Mouse (Mus musculus): ENCODE data around the gene Npm1. TPM values are rescaled to one million over a fixed set of nuclear protein-coding genes. Genes with fewer than 3 reads are reported as not detected.

The Npm1 gene
- total RNA-seq (2021) (100 to 1,000 TPM; 276 to 325 TPM), polyA plus RNA-seq (2012; rRNA removed) (6.8 and 9.0 TPM in 2 replicates)
- long read RNA-seq, transcript Npm1-201 (11 exons, 1,633 nt), result major isoform, 113 of 131 reads
- long read RNA-seq, transcript Npm1-204 (10 exons, 1,157 nt), result minor isoform, 8 of 131 reads
- long read RNA-seq, partial matches to known transcripts, result 6 of 131 reads
- long read RNA-seq, other reads (novel, unspliced or antisense), result 3 of 131 reads

DNA sequence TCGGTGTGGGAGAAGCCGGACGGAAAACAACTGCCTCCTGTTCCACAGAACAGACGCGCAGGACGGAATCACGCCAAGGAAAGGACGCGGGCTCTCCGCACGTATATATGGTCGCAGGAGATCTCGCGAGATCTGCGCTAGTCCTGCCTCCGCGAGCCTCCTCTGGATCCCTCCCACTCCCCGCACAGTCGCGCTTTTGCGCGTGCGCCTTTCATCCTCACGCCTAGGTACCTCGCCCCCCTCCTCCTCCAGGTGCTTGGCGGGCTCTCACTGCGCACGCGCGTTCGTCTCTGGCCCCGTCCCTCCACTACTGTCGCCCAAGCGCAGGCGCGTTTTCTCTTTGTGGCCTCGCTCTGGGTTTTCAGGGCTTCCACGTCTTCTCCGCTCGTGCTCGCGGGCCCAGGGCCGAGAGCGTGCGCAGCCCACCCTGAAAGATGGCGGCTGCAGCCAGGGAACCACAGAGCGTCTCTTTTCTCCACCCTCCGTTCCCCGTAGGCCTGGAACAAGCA is at the start of gene Npm1:
Gene Npm1 (minus strand): TSS at position 209 of the 509 bp plus-strand sequence.
- DNase-seq, result peak; percentile 100

DNA sequence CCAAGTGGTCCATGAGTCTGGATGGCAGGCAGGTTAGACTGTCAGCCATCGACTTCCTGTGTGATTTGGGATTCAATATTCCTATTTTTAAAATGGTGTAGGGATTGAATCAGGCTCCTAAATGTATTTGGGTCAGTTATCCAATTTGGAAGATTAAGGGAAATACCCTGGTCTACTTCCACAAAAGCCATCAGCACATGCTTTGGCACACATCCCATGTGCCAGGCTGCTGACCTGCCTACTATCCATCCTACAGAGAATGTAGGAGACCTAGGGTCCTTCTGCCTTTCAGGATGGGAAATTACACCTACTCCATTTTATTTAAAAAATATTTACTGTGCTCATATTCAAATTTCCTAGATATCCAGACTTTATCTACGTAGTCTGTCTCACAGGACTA is 44.4 kb upstream of the Npm1 start:
- no peak for DNase-seq

DNA sequence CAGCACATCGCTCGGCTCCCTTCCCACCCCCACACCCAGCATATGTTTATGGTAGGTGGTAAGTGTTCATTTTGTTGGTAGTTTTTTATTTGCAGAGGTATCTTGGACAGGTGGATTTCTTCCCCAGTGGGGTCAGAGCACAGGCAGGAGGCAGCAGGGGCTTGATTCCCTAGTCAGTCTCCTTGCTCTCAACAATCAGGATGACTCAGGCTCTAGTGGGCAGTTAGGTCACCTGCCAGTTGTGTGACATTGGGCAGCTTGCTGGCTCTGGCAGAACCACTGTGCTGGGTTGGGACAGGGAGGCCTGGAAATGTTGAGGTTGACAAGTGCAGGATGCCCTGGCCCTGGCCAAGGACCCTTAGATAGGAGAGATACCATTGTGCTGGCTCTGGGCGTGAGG is 42.0 kb upstream of the Npm1 start:
- DNase-seq, result no peak

DNA sequence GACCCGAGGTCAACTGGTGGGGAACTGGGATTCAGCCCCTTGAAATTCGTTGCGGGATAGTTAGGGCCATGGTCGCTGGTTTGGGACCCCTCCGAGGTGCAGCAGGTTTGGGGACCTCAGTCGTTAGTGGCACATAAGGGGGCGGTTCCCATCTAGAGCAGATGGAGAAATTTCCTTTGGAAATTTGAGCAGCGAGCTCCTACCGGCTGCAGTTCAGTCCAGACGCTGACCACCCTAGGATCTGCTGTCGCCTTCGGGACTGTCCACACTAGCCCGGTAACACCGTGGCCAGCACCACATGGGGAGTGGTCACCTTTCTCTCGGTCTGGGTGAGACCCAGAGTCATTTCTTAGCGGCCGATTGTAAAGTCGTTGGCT is 41.3 kb upstream of the Npm1 start:
- DNase-seq, result no peak

DNA sequence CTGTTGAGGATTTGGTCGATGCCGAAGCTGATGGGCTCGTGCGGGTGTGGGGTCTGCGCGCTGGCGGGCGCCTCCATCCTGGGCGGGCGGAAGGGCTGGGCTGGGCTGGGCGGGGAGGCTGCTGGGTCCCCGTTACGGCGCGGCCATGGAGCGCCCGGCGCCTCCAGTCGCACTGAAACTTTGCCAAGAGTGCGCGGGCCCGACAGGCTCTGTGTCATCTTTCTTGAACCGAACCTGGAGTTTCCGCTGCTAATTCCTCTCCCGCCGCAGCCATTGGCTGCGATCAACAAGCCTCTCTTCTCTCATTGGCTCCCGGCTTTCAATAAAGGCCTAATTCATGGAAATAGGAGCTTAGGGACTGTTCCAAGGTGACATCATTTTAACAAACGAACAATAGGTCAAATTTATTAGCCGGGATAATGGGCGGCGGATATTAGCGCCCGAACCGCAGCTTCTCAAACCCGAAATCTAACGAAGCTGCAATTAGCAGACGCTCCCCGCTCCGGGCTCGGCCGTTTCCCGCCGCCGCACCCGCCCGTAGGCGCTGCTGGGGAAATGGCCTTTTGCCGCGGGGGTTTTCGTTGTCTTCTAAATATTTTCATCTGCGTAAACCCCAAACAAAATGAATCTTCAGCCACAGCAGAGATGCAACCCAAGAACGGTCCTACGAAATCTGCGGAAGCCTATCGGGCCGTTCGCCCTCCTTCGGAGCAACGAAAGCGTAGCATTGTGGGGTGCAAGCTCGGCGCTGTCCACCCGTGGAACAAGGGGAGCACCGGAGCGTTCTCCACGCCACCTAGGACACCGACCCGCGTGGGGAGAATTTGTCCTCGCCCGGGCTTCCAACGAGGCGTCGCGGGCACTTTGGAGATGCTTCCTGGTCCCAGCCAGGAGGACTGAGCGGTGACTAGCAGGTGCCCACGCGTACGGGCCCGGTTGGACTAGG is 40.6 kb upstream of the Npm1 start, which contains the start of gene Tlx3:
Gene Tlx3 (minus strand): TSS at position 207 of the 946 bp plus-strand sequence.
- DNase-seq, result peak; percentile 50

DNA sequence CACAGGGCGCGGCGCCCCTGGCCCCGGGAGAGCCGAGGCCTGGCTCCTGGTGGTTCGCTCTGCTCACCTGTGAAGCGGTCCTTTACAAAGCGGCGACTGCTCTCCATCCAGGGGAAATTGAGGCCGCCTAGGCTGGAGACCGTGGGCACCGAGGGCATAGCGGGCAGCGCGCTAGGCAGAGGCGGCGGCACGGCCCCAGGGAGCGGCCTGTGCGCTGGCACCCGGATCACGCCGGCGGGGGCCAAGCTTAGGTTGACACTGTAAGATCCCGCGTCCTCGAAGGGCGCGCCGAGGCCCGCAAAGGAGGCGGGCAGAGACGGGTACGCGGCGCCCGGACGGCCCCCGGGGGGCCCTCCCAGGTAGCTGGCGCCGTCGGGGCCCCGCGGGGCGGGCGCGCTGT is 40.0 kb upstream of the Npm1 start:
- DNase-seq, result peak; percentile 17

DNA sequence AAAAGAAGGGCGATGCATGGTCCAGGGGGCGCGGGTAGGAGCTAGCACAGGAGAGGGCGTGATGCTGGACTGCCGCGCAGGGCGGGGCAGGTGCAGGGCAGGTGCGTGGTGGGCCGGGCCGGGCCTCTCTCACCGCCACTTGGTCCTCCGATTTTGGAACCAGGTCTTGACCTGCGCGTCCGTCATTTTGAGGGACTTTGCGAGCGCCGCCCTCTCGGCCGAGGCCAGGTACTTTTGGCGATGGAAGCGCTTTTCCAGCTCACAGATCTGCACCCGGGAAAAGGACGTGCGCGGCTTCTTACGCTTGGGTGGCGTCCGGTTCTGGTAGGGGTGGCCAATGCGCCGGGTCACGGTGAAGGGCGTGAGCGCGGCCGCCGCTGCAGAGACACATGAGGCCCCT is 39.3 kb upstream of the Npm1 start:
- DNase-seq, result no peak

DNA sequence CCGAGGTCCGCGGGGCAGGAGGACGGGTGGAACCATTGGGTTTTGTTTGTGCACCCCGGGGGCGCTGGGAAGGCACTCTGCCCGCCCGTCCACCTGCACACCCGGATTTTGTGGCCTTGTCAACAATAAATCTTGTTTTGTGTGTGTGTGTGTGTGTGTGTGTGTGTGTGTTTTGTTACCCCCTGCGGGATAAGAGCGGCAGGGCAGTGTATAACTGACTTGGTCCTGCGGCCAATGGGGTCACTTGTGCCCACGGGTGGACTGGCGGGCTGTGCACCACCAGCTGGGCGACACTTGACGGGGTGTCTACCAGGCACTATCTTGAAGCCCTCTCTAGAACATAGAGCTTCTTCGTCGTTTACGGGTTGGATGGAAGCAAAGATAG is 38.6 kb upstream of the Npm1 start:
- DNase-seq, result no peak

DNA sequence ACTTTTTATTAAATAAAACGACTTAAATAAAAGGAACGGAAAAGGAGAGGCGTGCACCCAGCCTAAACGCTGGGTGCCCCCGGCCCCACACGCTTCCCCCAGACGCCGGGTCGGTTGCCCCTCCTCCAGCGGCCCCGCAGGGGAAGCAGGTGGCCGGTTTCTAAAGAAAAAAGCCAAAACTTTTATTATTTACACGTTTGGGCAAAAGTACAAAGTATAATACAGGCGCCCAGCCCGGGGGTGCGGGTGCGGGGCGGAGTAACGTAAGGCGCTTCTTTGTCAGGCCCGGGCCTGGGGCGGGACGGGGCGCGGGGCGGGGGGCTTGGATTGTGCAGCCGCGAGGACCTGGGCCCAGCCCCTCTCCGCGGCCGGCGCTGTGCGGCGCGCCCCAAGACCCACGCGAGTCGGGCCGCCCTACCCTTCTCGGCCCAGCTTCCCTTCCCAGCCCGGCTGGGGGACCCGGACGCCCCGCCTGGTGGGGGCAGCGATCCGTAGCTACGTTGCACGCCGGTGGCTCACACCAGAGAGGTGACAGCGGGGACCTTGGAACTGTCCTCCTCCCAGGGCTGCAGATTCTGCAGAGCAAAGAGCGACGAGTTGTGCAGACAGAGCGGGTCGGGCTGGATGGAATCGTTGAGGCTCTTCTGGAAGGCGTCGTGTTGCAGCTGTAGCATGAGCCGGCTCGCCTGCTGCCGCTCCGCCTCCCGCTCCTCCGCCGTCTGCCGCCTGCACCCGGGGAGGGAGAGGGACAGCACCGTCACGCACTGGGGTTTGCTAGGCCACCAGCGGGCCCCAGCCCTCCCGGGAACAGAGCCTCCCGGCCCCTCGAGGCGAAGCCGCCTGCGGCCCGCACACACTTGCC is 38.0 kb upstream of the Npm1 start:
- DNase-seq, result peak; percentile 48

DNA sequence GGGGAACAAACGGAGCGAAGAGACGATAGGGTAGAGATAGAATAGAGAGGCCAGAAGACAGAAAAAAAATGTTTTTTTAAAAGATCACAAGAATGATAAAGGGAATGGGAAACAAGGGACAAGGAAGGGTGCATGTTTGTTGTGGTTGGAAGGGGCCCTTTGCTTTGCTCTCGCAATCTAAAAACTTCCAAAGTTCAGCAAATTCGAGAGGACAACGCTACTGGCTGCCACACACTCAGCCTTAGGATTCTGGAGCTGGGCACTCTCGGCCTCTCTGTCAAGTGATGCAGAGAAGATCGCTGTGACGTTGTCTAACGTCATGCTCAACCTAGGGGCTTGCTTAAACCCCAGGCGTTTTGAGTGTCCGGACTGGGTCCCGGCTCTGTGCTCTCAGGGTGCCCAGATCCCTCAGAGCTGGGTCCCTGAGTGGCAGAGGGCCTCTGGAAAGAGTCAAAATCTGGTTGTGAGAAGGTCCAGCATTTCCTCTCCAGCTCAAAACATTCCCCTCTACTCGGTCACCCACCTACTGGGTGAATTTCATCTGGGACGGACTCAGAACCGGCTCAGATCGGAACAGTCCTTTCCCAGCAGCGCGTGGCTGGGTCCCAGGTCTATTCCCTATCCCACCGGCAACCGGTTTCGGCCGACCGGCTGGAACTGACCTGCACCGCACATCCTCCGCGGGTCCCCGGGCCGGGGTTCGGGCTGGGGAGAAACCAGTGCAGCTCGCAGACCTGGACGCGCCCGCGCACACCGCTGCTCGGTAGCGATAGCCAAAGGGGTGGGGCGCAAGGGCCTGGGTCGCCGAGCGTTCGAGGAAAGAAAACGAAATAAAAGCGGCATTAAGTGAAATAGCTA is 37.1 kb upstream of the Npm1 start:
- peak; percentile 29 for DNase-seq

DNA sequence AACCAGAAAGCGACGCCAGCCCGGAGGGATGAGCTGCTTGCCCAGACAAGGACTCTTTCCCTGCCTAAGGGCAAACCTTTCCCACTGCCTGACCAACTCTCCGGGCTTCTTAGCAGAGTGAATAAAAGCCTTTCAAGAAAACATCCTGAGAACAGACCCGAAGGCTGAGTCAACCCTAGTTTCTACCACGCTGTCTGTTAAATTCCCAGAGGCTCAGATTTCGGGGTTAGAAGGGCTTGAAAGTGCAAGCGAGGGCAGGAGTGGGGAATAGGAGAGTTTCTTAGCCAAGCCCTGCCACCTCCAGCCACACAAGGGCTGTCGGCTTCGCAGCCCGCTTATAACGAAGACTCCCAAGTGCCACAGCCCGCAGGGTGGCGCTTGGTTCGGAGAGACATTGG is 36.1 kb upstream of the Npm1 start:
- no peak for DNase-seq

DNA sequence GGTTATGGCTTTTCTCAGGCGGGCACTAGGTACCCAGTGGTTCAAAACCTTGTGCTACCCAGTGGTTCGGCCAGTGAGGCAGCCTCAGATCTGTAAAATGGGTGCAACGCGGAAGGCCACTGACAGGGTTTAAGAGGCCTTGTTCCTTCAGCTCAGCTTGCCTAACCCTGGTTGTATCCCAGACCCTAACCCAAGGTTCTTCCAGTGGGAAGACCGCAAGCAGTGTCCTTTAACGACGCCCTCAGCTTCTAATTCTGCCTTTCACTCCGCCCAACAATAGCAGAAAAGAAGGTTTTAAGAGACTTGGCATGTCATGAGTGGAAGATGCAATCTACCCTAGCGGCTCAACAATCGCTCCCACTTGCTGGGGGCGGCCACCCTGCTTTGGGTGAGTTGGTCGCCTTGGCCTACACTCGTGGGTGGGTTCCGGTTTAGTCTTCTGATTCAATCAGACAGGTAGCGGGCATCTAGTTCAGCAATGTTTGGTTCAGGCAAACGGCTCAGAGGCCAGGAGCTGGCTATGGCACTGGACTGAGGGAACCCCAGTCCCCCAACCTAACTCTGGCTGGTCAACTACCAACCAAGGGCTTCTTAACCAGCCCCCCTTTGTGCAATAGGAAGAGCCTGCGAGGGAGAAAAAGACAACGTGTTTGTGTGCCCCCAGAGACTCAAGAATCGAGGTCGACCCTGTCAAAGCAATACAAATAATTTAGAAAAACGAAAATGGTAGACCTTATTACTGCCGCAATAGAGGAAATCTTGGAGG is 35.5 kb upstream of the Npm1 start:
- no peak for DNase-seq

DNA sequence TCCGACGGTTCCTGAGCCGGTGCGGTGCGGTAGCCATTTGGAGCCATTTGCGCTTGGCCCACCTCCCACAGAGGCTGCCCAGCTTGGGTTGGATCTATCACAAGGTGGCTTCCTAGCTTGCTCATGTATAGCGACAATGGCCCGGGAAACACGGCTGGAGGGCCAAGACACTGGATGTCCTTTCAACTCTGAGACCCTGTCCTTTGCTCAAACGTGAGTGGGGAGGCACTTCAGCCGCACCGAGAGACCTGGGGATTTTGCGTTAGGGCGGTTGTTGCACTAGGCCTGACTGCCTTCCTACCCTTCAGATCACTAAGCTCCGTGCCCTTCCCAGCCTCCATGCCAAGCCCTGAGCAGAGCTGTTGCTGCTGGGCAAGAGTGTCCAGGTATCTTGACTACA is 34.7 kb upstream of the Npm1 start:
- no peak for DNase-seq

DNA sequence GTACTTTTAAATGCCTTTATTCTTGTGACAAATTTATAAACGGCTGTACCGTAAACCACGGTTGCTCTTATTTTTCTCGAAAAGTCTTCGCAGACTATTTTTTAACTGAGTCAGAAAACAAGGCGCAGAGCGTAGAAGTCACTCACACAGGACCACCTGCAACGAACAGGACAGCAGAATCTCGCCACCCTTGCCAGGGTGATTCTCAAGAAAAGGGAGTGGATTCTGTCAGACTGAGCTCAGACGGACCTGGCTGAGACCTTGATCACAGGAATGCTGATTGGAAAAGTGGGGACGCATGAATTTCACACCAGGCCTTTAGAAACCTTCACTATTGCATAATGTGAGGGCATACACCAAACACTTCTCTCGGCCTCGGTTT is 34.1 kb upstream of the Npm1 start:
- no peak for DNase-seq

DNA sequence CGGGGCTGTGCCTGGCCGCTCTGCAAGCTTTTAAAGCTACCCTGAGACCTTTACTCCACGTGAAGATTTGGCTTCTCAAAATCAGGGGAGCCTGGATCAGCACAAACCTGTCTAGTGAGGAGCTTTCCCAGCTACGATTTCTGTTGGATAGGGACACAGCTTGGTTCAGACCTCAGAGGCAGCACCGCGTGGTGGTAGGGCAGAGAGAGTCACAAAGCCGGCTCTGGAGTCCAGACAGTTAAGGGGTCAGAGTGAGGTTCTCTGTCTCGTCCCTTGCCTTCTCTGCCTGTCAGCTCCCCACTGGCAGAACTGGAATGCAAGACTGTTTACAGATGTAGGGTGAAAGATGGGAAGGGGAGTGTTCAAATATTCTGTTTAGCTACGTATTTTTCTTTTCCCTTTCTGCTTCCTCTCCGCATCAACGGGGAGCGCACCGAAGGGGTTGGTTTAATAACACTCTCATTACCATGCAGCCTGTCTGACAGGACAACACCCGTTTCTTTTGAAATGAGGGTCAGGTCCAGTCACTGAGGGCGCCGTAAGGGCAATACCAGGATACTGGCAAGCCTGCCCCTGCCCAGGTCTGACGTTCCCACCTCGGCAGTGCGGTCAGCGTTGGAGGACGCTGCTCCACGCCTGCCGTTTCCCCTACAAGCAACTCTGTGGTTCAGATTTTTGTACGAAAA is 33.6 kb upstream of the Npm1 start:
- no peak for DNase-seq

DNA sequence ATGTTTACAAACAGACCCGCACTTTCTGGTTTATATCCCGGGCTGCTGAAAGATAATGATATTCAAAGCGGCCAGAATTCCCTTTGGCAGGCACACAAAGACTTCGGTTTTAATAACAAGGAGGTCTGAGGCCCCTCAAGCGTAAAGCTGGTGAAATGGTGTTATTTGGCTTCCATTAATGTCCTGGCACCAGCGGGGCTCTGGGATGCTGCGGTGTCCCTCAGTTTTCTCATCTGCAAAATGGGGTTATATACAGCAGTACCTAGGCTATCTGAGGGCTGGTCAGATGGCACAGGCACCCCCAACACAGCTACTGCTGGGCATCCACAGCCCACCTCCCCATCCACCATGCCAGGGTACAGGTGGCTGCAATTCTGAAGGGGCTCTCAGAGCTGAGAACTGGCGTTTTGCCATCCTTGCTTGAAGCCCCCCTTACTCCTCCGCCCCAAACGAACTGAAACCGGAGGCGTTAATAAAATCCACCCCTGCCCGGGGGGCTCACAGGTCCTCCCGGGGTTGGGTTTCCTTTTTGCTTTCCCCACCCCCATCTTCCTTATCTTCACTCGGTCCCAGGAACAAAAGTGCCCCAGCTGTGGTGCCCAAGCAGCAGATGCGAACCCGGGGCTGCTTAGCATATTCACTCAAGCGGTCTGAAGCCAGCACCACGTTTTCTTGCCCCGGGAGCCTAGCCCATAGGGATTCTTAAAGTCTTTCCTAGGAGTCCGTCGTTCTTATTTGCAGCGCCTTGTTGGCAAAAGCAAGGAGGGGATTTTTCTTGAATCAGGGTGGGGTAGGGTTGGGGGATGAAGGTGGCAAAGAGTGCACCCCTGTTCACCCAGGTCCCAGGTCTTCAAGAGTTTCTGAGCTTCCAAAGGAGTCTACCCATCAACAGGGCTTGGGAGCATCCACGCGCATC is 32.8 kb upstream of the Npm1 start:
- DNase-seq, result no peak

DNA sequence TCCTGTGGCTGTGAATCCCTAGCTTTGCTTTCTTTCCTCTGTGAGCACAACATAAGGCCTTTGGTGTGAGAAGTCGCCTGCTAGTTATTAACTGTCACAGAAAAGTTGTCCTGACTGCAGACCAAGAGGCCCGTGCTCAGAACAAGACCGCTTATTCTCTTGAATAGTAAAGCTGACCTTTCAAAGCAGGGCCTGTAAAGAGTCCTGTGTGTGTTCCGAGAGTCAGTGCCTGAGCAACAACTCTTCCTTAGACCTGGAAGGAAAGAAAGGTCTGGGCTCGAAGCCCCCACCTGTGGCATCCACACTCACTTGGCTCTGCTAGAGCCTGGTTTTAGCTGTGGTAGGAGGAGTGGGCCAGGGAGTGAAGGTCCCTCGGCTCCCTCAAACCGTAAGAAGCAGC is 32.1 kb upstream of the Npm1 start:
- no peak for DNase-seq

DNA sequence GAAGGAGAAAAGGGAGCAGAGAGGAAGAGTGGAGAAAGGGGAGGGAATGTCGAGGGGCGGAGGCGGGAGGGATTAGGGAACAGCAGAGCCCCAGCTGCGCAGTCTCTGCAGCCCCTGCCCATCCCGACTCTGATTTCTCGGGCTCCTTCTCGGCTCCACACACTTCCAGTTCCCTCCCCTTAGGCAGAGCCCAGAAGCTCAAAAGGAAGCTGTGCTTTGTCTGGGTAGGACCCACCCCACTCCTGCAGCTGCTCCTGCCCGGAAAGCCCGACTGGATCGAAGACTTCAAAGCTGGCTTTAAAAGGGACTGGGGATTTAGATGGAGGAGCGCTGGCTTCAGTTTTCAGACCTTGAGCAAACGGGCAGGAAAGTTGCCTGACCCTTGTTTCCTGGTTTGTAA is 30.7 kb upstream of the Npm1 start:
- no peak for DNase-seq

DNA sequence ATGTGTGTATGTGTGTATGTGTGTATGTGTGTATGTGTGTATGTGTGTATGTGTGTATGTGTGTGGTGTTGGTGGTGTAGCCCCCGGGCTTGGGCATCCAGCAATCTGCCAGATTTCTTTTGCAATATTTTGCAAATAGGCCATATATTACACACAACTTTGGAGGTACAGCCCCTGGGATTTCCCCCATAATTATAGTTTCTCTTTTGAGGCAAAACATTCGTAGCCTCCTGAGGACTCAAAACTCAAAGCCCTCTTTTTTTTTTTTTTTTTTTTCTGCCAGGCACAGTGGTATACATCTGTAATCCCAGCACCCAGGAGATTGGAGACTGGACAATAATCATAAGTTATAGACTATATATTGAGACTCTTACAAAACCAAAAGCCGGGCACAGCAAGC is 18.8 kb upstream of the Npm1 start:
- no peak for DNase-seq

Measured in adrenal gland, adult 2 months (tissue).